Mouse (Mus musculus): ENCODE measurements around the gene Asic2.
"Not testable (repeated sequence)": the region's sequence is repeated elsewhere in the genome, so short reads cannot be mapped to it uniquely, and the experiment has no call there.

Asic2 gene

DNA sequence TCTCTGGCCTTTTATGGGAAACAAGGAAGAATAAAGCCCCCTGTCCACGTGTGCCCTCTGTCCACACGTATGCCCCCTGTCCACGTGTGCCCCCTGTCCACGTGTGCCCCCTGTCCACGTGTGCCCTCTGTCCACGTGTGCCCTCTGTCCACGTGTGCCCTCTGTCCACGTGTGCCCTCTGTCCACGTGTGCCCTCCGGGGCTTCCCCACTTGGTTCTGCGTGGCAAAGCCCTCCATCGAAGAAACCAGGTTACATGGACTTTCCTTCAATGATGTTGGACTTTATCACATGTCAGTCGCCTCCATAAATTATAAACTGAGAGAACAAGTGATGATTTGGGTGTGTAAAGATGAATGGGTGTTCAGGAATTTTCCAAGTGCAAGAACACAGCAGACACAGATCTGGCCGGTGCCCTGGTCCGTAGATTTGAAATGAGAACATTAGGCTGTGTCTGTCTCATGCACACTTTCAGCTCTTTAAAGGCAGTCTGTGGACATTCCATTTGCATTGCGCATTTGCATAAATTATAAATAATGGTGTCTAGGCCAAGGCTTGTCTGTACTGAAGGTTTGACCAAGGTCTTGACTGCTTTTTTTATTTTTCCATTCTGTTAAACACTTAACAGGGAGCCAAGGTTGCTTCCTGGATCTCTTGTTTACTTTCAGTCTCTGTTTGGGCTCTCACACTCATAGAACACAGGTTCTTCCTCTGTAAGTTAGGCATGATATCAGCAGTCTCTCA is 695.4 kb downstream of the Asic2 start:
- no peak for DNase-seq

GRCm38 (mm10) chr11:81271422-81271821 is 696.8 kb downstream of the Asic2 start:
- DNase-seq = no peak

- DNase-seq = no peak
Observed at GRCm38 (mm10) chr11:81270518-81270917, 697.7 kb downstream of the Asic2 start.

DNA sequence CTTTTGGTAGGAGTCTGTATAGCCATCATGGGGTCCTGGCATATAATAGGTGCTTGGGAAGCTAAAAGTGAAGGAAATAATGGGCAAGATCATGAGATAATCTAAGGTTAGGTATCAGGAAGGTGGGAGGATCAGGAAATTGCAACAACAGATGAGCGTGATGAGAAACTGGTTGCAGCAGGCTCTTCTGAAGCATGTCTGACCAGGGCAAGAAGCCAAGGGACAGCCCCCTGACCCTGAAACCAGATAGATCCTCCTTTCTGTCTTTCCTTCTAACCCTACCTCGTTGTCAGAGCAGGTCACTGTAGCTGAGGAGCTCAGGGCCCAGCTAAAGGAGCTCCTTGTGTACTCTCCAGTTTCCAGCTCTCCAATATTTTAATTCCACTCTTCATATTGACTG is 704.5 kb downstream of the Asic2 start:
- no peak for DNase-seq

GRCm38 (mm10) chr11:81263193-81263592 is 705.1 kb downstream of the Asic2 start:
- no peak for DNase-seq

DNA sequence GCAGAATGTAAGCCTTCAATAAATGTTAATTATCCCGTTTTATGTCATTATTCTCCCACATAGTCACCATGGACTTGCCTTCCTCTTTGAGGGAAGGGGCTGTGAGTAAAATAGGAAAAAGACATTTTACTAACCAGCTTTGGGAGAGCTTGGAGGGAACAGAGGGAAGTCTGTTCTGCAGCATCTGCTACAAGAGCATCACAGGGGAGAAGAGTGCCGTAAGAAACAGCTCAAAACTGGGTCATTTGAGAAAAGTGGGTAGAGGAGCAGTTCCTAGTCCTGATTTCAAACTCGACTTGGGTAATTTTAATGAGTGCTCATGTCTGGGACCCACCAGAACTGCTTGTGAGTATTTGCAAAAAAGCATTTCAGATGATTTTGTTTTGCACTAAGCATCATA is 707.0 kb downstream of the Asic2 start:
- DNase-seq = no peak

GRCm38 (mm10) chr11:81241183-81241582 is 727.1 kb downstream of the Asic2 start:
- not testable (repeated sequence) for DNase-seq

DNA sequence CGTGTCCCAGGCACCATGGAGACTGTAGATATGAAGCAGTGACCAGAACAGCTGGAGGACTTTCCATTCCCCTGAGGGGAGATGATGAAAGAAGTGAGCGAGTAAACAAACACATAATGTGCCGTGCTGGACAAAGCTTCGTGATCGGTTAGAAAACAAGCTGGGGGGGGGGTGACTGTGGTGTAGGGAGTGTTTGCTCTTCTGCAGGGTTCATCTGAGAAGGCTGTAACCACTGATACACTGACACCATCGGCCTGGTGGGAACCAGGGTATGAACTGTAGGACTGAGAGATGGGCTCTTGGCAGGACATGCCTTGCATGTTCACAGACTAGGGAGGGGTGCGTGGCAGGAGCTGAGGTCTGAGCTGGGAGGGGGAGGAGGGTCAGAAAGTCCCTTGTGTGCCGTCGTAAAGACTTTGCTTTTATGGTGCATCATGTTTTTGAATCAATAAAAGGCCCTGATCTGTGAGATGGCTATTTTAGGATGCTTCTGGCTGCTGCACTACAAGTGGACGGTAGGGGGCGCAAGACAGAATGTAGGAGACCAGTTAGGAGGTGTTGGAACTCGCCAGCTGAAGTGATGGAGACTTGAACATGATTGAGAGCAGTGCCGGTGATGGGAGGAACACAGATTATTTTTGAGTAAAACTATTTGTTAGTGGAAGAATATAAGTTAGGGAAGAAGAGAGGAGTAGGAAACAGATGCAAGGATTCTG is 728.1 kb downstream of the Asic2 start:
- DNase-seq = peak; percentile 8 to 12

GRCm38 (mm10) chr11:81239091-81239490 is 729.2 kb downstream of the Asic2 start:
- DNase-seq = no peak

DNA sequence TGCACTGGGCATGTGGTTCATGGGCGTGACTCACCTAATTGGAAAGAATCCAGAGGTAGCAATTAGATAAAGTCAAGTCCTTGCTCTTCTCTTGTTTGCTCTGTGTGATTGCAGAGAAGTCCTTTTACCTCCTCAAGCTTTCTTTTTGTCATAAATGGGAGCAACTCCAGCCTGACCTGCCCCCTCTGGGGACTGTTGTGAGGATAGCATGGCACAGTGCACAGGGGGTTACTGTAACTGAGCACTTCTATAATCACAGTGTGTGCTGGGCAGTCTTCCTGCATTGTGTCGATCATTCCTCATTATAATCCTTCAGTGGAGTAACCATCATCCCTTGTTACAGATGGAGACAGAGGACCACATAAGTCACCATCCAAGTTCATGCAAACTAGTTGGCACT is 732.2 kb downstream of the Asic2 start:
- no peak for DNase-seq

GRCm38 (mm10) chr11:81223361-81223760 is 744.9 kb downstream of the Asic2 start:
- no peak for DNase-seq

DNA sequence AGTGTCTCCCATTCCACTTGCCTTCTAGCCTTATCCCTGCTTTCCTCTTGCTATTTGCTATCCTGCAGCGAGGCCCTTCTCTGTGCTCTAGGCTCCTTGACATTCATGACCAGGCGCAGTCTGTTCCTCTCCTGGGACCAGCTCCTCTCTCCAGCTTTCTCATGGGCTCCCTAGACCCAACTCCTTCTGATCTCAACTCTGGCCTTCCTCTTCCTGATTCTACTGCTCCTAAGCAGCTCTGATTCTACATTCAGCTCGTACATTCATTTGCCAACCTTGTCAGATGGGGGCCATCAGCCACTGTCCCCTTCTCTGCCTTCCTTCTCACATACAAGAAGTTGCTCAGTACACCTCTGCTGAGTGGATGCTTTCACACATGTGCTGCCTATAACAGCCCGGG is 747.5 kb downstream of the Asic2 start:
- no peak for DNase-seq

GRCm38 (mm10) chr11:81205471-81205870 is 762.8 kb downstream of the Asic2 start:
- DNase-seq = no peak

DNA sequence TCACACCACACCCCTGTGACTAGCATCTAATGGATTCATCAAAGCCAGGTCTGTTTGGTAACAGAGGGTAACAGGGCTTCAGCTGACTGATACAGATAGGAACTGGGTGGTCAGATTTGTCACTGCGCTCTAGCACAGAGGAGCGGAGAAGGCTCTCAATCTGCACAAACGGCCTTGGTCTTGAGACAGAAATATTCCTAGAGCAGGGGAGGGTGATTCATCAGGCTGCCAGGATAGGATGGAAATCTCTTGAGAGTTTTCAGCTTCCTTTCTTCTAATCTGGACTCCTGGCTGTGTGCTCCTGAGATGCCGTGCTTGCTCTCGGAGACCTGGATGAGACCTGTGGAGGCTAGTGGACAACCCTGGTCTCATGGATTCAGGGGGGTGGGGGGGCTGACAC is 765.7 kb downstream of the Asic2 start:
- DNase-seq = no peak

GRCm38 (mm10) chr11:81193856-81194255 is 774.4 kb downstream of the Asic2 start:
- no peak for DNase-seq

DNA sequence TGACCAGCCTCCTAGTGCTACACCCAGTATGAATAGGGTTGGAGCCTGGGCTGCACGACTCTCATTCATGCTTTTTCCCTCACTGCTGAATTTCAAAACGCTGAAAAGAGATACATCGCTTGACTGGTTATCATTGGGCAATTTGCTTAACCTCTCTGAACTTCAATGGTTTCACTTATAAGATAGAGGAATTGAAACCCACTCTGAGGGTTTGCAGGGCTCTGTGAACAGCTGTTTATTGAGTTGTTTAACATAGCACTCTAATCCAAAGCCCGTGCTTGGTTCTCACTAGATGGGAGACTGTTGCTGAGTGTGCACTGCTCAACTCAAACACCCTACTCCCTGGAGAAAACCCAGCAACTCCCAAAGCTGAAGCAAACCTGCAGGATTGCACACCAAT is 776.1 kb downstream of the Asic2 start:
- DNase-seq = no peak

GRCm38 (mm10) chr11:81189103-81189502 is 779.2 kb downstream of the Asic2 start:
- no peak for DNase-seq

DNA sequence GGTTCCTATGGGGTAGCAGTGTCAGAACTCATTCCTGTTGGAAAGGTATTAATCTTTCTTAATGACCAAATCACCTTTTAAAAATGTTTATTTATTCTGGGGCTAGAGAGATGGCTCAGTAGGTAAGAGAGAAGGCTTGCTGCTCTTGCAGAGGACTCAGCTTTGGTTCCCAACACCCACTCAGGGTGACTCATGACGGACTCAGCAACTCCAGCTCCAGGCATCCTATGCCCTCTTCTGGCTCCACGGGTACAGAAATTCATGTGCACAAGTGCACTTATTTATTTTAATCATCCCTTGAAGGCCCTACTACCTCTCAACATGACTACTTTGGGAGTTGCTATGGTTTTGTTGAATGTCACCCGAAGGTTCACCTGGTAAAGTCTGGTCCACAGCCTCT is 780.4 kb downstream of the Asic2 start:
- DNase-seq = no peak

- no peak for DNase-seq
Observed at GRCm38 (mm10) chr11:81184721-81185120, 783.5 kb downstream of the Asic2 start.

- DNase-seq = no peak
Observed at GRCm38 (mm10) chr11:81164890-81165289, 803.4 kb downstream of the Asic2 start.

DNA sequence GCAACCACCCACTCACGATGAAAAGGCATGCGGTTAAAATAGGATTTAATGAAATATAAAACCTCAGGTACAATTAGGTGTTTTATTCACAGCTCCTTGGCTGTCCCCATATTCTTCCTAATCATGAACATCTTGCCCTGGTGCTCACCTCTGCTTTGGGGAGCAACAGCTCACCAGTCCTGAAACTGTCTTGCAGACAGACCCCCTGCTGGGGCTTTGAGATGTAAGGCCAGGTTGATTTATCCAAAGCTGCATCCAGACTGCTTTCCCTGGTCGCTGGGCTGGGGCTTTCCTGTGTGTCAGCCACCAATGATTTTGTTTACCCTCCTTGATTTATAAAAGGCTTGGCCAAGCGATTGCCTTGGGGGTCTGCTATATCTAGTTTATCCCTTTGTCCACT is 805.2 kb downstream of the Asic2 start:
- DNase-seq = no peak

DNA sequence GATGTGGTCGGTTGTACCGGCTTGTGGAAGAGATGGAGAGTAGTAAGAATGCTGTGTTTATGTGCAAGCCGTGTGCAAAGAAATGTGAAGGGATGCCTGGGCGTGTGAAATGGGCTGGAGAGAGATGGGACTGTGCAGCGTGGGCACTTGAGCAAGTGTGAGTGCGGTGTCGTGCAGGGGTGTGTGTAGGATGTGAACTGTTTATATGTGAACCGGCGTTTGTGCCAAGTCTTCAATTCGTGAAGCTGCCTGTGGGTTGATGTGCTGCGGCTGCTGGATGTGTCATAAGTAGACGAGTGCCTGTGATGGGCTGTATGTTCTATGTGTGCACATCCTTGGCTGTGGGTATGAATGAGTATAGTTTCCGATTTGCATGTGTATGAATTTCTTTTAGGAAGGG is 814.4 kb downstream of the Asic2 start:
- DNase-seq = no peak

DNA sequence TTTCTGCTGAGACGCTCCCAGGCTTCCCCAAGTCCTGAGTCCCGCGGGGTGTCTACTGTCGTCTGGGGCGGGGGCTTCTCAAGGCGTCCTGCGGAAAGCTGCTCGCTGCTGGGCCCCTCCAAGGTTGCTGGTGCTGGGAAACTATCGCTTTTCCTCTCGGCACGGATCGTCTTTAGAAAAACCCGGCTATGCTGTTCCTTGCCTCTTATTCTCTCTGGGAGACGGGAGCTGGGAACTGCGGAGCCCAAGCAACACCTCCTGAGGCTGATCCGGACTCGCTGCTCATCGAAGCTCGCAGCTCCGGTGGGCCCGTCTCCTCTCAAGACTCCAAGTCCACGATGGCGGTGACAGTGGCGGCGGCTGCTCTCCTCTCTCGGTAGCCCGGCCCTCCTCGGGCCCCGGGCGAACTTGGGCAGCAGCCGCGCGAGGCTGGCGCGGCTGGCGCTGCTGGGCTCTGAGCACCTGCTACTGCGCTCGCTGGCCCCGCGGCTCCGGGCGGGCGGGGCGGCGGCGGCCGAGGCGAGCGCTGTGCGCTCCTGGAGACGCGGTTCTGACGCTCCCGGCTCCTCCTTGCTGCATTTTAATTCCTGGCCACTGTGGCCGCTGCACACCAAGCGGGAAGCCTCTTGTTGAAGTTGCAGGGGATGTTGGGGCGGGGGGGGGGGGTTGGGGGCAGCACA is 815.0 kb downstream of the Asic2 start:
- DNase-seq = no peak
